Mouse (Mus musculus) kidney, postnatal 25 days (tissue): ENCODE measurements at regions not wholly inside any gene's neighbourhood (a gene's known extent, or its start where the extent isn't known, plus 50 kb on each side); places are given as distances from the start of the nearest gene placed in this dataset.
"Not testable (repeated sequence)": the region's sequence is repeated elsewhere in the genome, so short reads cannot be mapped to it uniquely, and the experiment has no call there.

ENCODE experiments used
- DNase-seq, 2 experiments: peaks; one replicate each; pipeline ENCODE4 v3.0.0; 2021; ENCODE audit warnings: mixed read lengths in 2 of 2

- DNase-seq, result peak; percentile 45 to 70
These were observed 51.8 kb downstream of the Gm5426 start for GRCm38 (mm10) chr10:96188168-96188567.

- no peak for DNase-seq
These were observed 54.0 kb downstream of the Gm5426 start for GRCm38 (mm10) chr10:96190168-96190987.

- no peak for DNase-seq
These were observed 64.7 kb downstream of the Gm5426 start for GRCm38 (mm10) chr10:96200932-96201641.

GRCm38 (mm10) chr10:96201891-96202290, 65.5 kb downstream of the Gm5426 start:
- DNase-seq, result no peak

DNA sequence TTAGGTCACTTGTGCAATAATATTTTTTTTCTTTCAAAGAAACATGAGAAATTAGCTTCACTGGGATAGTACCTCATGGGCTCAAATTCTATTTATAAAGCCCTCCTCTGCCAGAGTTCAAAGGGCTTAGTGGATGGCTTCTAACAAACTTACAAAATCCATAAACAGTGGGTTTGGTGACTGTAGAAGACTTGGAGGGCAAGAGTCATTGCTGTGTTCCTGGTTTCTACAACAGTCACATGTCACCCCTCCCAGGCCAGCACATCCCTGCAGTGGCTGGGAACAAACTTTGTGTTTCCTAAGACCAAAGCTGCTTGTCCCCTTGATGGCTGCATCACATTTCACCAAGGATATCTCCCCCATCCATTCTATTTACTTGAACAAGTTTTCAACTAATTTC, 66.5 kb downstream of the Gm5426 start:
- no peak for DNase-seq

DNA sequence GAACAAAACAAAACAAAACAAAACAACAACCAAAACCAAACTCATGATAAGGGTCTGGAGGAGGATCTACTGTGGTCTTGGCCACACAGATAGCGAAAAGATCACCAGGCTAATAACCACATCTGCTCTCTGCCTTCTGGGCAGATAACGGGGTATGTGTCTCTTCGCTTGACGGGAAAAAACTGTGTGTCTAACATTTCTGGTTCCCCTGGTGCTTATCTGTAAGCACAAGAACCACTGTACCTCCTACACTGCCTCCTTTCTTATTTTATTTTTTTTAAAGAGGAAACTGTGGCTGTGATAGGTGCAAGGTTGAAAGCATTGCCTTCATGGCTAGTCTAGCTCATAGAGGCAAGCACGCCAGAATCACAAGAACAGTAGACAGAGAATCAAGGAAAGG, 67.8 kb downstream of the Gm5426 start:
- DNase-seq, result no peak

GRCm38 (mm10) chr10:96209171-96209570, 72.8 kb downstream of the Gm5426 start:
- peak; percentile 48 to 64 for DNase-seq

- DNase-seq, result no peak
These were observed 74.8 kb downstream of the Gm5426 start for GRCm38 (mm10) chr10:96211189-96211588.

DNA sequence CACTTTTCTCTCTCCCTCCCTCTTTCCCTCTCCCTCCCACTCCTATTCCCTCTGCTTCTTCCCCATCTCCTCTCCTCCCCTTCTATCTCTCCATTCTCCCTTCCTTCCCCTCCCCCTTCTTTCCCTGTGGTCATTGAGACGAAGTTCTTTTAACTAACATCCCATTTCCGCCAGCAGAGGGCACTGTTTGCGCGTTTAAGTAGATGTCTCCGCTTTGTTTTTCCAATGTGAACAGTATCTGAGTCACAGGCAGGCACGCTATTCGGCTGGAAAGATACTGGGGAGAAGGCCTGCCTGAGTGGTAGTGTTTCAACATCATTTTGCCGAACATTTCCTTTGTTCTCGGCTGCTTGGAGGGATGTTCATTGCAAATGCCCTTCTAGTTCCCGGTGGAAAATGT, 77.5 kb downstream of the Gm5426 start:
- peak; percentile 89 to 98 for DNase-seq

GRCm38 (mm10) chr10:96214285-96214684, 77.9 kb downstream of the Gm5426 start:
- no peak for DNase-seq

DNA sequence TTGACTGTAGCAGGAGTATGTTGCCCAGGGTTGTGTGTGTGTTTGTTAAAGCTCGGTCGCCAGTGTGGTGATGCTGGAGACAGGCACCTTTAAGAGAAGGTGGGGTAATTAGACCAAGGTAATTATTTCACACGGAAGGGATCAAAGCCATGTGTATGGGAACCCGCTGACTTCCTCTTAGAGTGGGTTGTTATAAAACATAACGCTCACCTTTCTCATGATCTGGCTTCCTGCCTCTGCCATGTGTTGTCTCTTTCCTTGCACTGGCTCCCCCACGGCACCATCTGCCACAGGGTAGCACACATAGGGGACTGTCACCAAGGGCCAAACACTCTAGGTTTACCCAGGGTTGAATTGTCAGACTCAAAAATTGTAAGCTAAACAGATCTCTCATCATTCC, 78.5 kb downstream of the Gm5426 start:
- DNase-seq, result no peak

GRCm38 (mm10) chr10:96220731-96221130, 84.3 kb downstream of the Gm5426 start:
- no peak for DNase-seq

GRCm38 (mm10) chr10:96230391-96230790, 94.0 kb downstream of the Gm5426 start:
- DNase-seq, result peak; percentile 55 to 78

DNA sequence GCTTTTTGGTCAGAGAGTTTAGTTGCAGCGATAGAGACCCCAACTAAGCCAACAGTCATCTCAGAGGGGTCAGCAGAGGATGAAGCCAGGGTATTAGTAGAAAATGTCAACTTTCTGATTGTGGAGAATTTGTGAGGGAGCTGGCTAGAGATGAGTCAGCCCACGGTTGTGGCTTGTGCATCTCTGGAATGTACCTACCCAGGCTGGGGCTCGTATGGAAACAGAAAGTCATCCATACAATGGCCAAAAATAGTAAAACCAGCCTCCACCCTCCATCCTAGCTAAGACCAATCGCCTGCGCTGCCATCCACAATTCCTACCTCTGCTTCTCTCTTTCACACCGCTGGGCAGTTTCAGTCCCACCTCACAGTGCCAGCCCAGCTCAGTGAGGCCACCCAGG, 94.9 kb downstream of the Gm5426 start:
- no peak for DNase-seq

GRCm38 (mm10) chr10:96232889-96233288, 96.5 kb downstream of the Gm5426 start:
- DNase-seq, result no peak

DNA sequence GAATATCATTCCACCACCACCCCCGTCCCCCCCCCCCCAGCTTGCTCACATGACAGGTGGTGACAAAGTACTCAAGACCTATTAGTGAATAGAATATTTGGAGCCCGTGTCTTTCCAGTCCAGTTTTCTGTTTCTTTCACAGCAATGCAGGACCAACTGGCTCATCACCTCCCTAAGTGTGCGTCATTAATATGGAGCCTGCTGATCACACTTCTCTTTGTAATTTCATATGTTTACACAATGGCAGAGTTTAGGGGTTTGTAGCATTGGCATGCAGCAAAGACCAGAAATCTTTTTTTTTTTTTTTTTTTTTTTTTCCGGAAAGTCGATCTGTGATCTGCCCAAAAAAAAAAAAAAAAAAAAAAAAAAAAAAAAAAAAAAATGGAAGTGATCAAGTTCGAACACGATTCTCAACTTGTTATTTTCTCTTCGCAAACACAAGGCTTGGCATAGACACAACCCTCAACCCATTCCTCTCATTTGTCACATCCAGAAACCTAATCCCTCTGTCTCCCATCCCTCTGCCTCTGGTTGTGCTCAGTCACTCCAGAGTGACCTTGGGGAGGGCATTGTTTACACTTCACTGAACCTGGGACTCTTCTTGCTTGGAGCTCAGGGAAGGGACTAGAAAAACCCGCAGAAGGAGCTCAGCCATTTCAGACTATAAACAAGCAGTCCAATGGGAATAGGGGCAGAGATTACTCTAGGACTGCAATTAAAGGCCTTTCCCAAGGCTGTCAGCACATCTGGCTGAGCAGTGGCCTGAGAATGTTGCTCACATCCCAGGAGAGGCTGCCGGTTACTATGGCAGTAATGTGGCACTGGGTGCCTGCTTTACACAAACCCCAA, 98.4 kb downstream of the Gm5426 start:
- DNase-seq, result peak; percentile 14 to 39

GRCm38 (mm10) chr10:96236031-96236430, 99.6 kb downstream of the Gm5426 start:
- not testable (repeated sequence) for DNase-seq

DNA sequence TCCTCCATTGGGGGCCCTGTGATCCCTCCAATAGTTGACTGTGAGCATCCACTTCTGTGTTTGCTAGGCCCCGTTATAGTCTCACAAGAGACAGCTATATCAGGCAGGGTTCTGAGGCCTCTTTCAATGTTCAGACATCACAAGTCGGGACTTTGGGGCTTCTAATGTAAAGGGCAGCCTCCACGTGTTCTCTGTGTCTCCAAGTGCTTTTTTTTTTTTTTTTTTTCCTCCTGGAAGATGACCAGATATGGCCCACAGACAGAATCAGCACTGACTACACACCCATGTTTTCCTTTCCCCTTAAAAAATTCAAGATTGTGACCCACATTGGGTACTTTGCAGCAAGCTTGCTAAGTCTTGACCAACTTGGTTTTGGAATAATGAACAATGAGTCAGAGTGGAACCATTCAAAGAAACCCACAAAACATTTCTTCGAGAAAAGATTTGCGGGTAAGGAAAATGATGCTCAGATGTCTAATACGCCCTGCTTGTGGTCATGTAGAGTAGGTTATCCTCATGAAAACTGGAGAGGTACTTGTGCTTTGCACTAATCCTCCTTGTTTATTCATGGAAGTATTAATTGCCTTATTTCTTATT, 100.5 kb downstream of the Gm5426 start:
- no peak for DNase-seq

DNA sequence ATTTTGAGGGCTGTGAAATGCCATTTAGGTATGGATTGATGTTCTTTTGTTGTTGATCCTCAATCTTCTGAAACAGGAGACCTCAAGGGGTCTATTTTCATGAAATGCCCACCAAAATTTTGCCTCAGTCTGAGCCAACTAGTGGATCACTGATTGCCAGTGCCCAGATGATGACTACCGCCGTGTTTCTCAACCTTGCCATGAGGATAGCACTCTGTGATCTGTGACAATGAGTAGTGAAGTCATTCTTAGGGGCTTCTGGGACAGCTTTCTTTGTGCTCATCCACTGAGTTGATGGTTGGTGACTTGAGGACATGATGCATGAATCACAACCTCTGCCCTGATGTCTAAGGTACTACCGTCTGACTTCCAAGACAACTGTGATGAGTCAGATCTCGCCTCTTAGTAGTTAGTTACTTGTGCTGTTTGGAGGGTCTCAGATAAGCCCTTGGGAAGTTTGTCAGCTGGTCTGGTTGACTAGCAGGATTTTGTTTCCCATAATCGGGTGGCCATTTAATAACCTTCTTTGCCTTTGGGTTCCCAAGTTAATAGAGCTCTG, 101.2 kb downstream of the Gm5426 start:
- DNase-seq, result no peak

GRCm38 (mm10) chr10:96238251-96238650, 101.8 kb downstream of the Gm5426 start:
- peak in 1 of 2 experiments; percentile 8 for DNase-seq

- no peak for DNase-seq
These were observed 102.4 kb downstream of the Gm5426 start for GRCm38 (mm10) chr10:96238850-96239249.

GRCm38 (mm10) chr10:96240591-96240990, 104.2 kb downstream of the Gm5426 start:
- no peak for DNase-seq
